Mouse (Mus musculus) intestine, embryonic 15.5 days (tissue): ENCODE measurements at regions not wholly inside any gene's neighbourhood (a gene's known extent, or its start where the extent isn't known, plus 50 kb on each side); places are given as distances from the start of the nearest gene placed in this dataset.

Experiments used
- ATAC-seq: fragments of 200-750 bp; cut with Nextera tagmentation; 2 replicates; pipeline ENCODE4 v1.8.0; 2017; ENCODE audit warnings: moderate TSS enrichment, moderate library complexity
- H3K27ac ChIP-seq: fragments of 300-500 bp; sonication (generic); 2 replicates; pipeline ENCODE4 v1.5.1; 2015; ENCODE audit warnings: mild to moderate bottlenecking, inconsistent platforms
- H3K27me3 ChIP-seq: fragments of 300-500 bp; sonication (generic); replicated peaks from 2 replicates; pipeline ENCODE4 v1.6.1; 2015; ENCODE audit warnings: inconsistent platforms
- H3K36me3 ChIP-seq: fragments of 300-500 bp; sonication (generic); 2 replicates; pipeline ENCODE4 v1.6.1; 2015; ENCODE audit warnings: inconsistent platforms
- H3K4me1 ChIP-seq: fragments of 300-500 bp; sonication (generic); replicated peaks from 2 replicates; pipeline ENCODE4 v1.6.1; 2015; ENCODE audit warnings: inconsistent platforms
- H3K4me2 ChIP-seq: fragments of 300-500 bp; sonication (generic); replicated peaks from 2 replicates; pipeline ENCODE4 v1.6.1; 2015; ENCODE audit warnings: mild to moderate bottlenecking, inconsistent platforms
- H3K4me3 ChIP-seq: fragments of 300-500 bp; sonication (generic); replicated peaks from 2 replicates; pipeline ENCODE4 v1.5.1; 2015; ENCODE audit warnings: inconsistent platforms
- H3K9ac ChIP-seq: fragments of 300-500 bp; sonication (generic); 2 replicates; pipeline ENCODE4 v1.6.1; 2015; ENCODE audit warnings: inconsistent platforms
- H3K9me3 ChIP-seq: fragments of 300-500 bp; sonication (generic); 2 replicates; pipeline ENCODE4 v1.6.1; 2016; ENCODE audit warnings: inconsistent platforms
- WGBS: fragments of 180-500 bp; shearing (Covaris S2); methylation state at CpG from one replicate; pipeline ENCODE4 v1.1.7; 2015; 5-methylcytosine and 5-hydroxymethylcytosine counted together

GRCm38 (mm10) chr6:112544315-112544714, 54.6 kb upstream of the Oxtr start:
- WGBS, result 64% methylated on average over 4 of the region's 4 CpGs
- no peaks in the 10 kb centered on the region for H3K27me3 ChIP-seq

GRCm38 (mm10) chr6:112542692-112543091, 52.9 kb upstream of the Oxtr start:
- Histone ChIP-seq H3K27ac (no peak overlapping the region), H3K4me1 (no peaks in the 10 kb centered on the region), H3K9ac (no peak overlapping the region), H3K4me3 (no peak overlapping the region), H3K4me2 (no peak overlapping the region), H3K36me3 (no peaks in the 10 kb centered on the region), H3K27me3 (no peaks in the 10 kb centered on the region), H3K9me3 (no peaks in the 10 kb centered on the region)
- 85% methylated on average over 2 of the region's 2 CpGs for WGBS
- no peak for ATAC-seq

More at GRCm38 (mm10) chr6:112544315-112544714, 54.6 kb upstream of the Oxtr start:
- Histone ChIP-seq H3K27ac (no peak overlapping the region), H3K36me3 (no peaks in the 10 kb centered on the region), H3K9me3 (no peaks in the 10 kb centered on the region), H3K9ac (no peak overlapping the region), H3K4me1 (no peaks in the 10 kb centered on the region), H3K4me2 (no peak overlapping the region), H3K4me3 (no peak overlapping the region)
- ATAC-seq, result no peak
